Mouse (Mus musculus) retina, embryonic 14.5 days (tissue): Measurements from ENCODE around the gene Spink4.
A peak's percentile ranks its signal among the peaks of the same experiment; 100 is the strongest.
"Not testable (repeated sequence)": the region's sequence is repeated elsewhere in the genome, so short reads cannot be mapped to it uniquely, and the experiment has no call there.

Experiments used
- DNase-seq: peaks from one replicate; pipeline ENCODE4 v3.0.0-alpha.2; 2015; ENCODE audit warnings: low spot score

The Spink4 gene

GRCm38 (mm10) chr4:40906298-40906697 lies 13.6 kb upstream of the Spink4 start:
- peak; percentile 51 for DNase-seq

DNA sequence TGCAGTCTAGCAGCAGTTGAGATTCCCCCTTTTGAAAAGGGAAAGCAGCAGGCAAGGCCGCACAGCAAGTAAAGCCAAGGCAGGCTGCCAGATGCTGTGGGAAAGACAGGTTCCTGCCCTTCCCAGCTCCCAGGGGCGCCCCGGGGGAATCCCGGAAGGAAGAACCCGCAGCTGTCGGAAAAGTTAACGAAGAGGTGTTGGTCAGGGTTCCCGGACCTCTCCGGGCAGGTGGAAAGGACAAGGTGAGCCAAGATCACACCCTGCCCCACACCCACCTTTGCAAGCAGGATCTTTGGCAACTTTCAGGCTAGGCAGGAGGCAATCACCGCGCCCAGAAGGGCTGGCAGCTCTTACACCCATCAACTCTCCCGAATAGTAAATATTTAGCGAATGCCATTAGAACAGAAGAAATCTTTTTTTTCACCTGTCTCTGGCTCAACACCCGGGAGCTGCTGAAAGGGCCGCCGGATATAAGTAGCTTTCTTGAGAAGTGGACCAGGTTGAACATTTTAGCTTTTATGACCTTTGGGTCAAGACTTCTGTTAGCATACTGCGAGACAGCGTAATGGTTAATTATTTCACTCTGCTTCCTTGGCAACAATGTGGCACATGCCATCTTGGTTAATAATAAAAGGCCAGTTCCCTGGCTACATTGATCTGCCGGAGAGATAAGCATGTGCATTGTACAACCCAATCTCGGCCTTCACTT lies 11.4 kb upstream of the Spink4 start:
- DNase-seq = no peak

GRCm38 (mm10) chr4:40914287-40914867 lies 5.5 kb upstream of the Spink4 start:
- no peak for DNase-seq

DNA sequence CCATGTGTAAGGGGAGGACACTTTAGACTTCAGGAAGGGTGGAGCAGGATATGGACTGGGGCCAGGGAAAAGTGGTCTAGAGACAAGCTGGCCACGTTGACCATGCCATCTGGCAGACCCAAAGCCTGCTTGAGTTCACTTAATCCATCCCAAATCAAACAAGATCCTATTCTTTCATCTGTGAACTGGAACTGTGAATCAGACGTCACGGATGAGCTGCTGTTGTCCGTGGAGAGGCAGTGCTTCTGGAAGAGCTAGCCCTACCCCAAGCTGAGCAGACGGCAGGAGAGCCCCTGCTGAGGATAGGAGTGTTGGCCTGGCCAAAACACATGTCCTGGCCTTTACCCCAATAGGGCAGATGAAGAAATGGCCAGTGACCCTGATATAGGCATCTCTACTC lies 3.9 kb upstream of the Spink4 start:
- no peak for DNase-seq

DNA sequence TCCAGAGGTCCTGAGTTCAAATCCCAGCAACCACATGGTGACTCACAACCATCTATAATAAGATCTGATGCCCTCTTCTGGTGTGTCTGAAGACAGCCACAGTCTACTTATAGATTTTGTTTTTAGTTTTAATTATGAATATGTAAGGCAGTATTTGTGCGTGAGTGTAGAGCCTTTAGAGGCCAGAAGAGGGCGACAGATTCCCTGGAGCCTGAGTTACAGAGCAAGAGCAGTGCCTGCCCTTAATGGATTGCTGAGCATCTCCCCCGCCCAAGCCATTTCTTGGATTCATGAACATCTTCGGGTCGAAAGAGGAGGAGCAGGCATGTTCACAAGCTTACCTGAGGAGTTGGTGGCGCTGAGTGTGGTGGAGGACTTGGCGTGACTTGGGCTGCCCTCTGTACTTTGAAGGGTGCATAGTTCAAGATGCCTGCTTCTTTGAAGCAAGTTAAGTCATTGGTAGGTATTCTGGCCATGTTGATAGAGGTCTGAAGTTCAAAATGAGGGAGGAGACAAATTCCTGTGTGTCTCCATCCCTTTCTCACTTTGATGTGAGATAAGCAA lies 3.2 kb upstream of the Spink4 start:
- no peak for DNase-seq

DNA sequence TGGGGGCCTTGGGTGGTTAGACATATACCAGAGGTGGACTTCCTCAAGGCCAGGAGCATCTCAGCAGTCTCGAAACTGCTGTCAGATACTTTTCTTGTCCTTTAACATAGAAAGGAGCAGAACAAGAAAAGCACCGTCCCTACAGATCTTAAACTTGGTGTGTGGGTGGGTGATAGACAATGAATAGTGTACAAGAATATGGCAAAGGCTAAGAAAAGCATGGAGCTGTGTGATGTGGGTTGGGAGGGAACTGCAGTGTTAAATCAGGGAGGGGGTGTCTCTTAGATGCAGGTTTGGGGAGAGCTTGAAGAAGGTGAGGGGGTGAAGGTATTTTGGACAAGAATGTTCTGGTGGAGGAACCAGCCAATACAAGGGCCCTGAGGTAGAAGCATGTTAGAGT lies 724 bp downstream of the Spink4 start:
- no peak for DNase-seq

- DNase-seq = no peak
These were observed 1.4 kb downstream of the Spink4 start for GRCm38 (mm10) chr4:40921288-40921687.

DNA sequence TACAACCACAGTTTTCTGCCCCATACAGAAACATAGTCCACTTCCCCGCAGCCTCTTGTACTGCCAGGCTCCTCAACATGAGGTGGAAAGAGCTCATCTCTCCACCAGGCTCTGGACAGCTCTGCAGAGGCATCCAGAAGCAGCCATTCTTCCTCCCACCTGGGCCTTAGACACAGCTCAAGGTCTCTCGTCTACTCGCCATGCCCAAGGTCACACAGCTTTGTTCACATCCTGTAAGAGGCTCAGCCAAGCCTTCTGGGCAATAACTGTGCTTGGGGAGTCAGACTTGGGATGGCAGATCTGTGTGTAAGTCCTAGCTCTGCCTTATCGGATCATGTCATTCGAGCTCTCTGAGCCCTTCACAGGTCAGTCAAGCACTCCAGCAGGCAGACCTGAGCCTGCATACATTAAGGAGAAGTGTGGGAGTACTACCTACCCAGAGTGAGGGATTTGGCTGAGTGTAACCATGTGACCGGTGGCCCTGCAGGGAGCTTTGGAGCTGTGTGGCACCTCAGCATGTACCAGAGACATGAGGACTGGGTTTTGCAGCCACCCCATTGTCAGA lies 3.3 kb downstream of the Spink4 start:
- no peak for DNase-seq

DNA sequence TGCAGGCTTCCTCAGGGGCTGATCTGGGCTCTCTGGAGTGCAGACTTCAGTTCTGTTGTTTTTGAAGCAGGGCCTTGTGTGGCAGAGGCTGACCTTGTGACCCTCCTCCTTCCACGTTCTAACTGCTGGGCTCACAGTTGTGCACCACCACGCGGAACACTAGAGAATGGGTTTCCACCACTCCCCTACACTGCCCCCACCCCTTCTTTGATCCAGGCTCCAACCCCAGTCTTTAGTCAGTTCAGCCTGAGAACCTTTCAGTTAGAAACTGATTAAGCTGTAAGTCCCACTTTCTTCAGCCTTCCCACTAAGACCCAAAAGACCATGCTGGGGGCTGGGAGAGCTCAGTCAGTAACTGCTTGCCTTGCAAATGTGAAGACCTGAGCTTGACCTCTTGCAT lies 5.7 kb downstream of the Spink4 start:
- DNase-seq = no peak

DNA sequence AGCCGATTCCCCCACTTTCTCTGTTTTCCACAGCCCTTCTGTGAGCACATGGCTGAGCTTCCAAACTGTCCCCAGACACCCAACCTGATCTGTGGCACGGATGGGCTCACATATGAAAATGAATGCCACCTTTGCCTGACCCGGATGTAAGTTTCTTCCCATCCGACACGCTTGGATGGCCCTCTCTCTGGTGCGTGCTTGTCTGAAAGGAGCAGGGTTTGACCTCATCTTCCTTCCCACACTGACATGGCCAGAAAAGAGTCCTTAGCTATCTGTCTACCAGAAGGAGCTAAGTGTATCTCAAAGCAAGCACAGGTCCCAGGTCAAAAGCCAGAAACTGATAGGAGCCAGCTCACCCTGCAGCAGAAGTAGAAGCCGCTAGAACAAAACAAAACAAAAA lies 9.2 kb downstream of the Spink4 start:
- no peak for DNase-seq

- no peak for DNase-seq
These were observed 13.8 kb downstream of the Spink4 start for GRCm38 (mm10) chr4:40933694-40934093.

- not testable (repeated sequence) for DNase-seq
These were observed 14.5 kb downstream of the Spink4 start for GRCm38 (mm10) chr4:40934369-40934768.

- no peak for DNase-seq
These were observed 16.5 kb downstream of the Spink4 start for GRCm38 (mm10) chr4:40936175-40936839.

DNA sequence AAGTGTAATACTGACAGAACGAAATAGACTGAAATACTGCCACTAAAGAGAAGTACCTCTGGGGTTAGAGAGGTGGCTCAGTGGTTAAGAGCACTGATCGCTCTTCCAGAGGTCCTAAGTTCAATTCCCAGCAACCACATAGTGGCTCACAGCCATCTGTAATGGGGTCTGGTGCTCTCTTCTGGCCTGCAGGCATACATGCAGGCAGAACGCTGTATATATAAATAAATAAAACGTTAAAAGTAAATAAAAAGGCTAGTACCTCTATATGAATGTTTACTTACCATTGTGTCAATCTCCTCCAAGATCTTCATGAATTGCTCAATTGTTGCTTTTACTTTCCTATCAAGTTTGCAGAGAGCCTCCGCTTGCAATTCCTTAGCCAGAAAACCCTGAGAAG lies 18.9 kb downstream of the Spink4 start:
- no peak for DNase-seq

GRCm38 (mm10) chr4:40943651-40944050 lies 23.8 kb downstream of the Spink4 start:
- DNase-seq = no peak

DNA sequence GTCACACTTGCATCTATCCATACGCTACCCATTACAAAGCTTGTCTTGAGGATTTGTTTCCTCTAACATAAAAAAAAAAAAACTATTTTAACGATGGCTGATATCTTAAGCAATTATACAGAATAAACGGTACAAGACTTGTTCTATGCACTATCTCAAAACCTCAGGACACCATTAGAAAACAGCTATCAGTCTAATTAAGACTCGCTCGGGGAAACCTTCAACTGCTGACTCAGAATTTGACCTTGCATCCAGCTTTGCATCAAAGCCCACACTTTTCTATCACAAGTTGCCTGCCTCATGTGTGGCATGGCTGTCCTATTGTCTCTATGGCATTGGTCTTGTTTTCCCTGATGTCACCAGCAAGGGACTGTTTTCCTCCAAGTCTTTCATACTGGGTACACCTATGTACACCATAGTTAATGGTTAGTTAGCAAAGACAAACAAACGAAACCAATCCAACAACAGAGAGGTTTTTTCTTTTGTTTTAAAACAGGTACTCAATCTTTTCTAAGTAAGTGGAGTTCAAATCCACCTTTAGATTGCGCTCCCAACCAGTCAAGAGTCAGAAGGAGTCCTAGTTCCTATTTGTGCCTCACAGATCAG lies 26.8 kb downstream of the Spink4 start:
- no peak for DNase-seq

DNA sequence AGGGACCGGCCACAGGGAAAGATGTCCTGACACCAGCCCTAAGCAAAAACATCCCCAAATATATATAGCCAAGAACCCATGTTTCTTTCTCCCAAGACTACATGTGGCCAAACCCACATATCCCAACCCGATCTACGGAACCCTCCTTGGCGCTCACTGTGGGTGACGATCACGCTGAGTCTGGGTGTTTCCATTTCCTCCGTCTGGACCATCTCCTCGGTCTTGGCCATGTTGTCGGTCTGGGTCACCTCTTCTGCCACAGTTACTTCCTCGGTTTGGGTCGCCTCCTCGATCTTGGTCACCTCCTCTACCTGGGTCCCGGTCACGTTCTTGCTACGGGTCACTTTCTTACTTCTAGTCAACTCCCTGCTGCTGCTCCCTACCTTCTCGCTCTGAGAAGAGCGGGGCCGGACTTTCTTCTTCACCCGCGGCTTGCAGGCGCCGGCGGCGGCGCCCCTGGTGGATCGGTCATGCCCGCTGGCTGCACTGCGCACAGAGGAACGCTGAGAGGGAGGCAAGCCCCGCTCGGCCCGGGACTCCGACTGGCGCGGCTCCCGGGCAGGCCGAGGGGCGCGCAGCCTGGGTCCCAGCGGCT lies 27.8 kb downstream of the Spink4 start:
- DNase-seq = no peak

DNA sequence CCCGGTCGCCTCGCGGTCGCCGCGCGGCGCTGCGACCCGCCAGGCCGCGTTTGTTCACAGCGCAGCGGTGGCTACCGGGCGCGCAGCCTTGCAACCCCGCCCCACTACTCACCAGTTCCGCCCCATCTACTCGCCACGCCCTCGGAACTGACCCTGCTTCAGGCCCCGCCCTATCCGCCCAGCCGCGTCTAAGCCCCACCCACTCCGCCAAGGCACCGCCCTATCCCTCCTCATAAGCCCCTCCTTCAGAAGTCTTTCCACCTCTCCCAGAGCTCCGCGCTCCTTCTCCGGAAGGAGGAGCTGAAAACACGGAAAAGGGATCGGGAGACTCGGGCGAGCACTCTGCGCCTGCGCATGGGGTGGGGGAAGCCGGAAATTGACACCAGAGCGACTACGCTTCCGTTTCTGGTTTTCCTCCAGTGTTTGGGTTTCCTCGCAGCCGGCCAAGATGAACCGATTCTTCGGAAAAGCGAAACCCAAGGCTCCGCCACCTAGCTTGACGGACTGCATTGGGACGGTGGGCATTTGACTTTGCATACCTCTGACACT lies 28.4 kb downstream of the Spink4 start, which contains the start of the genes Bag1 and Chmp5:
Gene Bag1, minus strand, starts transcription at position 135 of the 549 bp plus-strand sequence.
Gene Chmp5, plus strand, starts transcription at position 248 of the 549 bp plus-strand sequence.
- DNase-seq = peak; percentile 98

DNA sequence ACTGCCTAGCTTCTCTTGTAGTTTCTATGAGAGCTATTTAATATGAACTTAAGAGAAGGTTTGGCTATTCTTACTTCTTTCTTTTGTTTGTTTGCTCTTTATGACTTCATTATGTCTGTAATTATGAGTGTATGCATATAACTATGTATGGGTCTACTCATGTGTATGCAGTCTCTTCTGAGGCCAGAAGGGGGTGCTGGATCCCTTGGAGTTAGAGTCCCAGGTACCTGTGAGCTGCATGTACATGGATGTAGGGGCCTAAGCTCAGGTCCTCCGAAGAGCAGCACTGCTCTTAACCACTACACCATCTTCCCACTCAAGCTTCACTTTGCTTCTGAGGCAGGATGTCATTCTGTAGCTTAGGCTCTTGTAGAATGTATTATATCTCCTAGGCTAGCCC lies 33.7 kb downstream of the Spink4 start:
- DNase-seq = no peak

DNA sequence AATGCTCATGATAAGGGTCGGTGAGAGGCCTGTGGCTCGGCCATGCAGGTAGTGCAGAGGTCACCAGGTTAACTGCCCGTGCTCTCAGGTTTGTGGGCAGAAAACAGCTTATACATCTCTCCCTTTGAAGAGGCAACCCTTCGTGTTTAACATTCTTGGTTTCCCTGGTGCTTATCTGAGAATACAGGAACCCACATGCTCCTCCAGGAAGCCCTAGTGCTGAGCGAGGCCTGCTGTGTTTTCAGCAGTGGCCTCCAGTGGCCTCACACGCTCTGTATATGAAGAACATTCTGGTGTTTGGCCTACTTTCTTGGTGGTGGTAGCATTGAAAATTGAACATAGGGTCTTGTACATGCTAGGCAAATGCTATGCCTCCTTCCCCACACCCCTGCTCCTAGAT lies 36.1 kb downstream of the Spink4 start:
- no peak for DNase-seq

DNA sequence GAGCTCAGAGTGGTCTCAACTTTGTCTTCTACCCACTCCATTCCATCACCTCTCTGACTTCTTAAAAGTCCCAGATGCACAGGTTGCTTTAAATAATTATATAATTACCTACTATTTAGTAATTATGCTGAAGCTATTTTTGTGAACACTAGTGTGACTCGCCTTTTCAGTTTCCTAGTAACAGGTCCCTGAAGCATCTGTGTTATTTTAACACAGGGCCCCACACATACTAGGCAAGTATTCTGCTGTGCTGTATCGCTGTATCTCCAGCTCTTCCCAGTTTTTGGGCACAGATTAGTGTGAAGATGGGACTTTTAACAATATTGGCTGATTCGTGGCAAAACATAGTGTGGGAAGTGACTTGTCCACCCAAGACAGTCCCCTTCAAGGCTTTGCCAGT lies 43.7 kb downstream of the Spink4 start:
- no peak for DNase-seq

- no peak for DNase-seq
These were observed 49.3 kb downstream of the Spink4 start for GRCm38 (mm10) chr4:40969161-40969560.
